Mouse (Mus musculus) gastrocnemius, postnatal 10 days (tissue): ENCODE measurements around the gene Mrgprg. TPM values are rescaled to one million over a fixed set of nuclear protein-coding genes. Genes with fewer than 3 reads are reported as not detected.

ENCODE experiments used
- DNase-seq: peaks from one replicate; pipeline ENCODE4 v3.0.0; 2021; ENCODE audit warnings: mixed read lengths
- long read RNA-seq, 2 experiments: library from polyadenylated mRNA; stranded (forward); transcript quantifications; one replicate each; pipeline ENCODE4 v2.0.0; 2021
- total RNA-seq, 2 experiments: library from RNA; stranded (reverse); gene quantifications; 2 replicates each; pipeline ENCODE4 v1.2.3; 2021

Mrgprg gene
- not detected for total RNA-seq
- long read RNA-seq, experiment 1, result 0 reads
- long read RNA-seq, experiment 2, result 0 reads

DNA sequence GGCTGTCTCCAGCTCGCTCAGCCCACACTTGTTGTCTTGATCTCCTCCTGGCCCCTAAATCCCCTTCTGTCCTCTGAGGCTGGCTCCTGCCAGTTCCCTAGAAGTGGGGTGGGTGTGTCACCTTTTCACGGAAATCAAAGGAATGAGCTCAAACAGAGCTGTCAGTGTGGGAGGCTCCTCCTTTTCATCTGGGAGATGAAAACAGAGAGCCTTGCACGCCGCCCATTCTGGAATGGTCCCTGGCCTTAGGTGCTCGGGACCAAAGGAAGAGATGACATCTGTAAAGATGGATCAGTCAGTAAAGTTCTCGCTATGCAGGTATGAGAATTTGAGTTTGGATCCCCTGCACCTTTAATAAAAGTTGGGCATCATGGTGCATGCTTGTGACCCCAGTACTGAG, at the start of gene Mrgprg:
Mrgprg (minus strand) TSS at position 101 of the 400 bp plus-strand sequence.
- no peak for DNase-seq

DNA sequence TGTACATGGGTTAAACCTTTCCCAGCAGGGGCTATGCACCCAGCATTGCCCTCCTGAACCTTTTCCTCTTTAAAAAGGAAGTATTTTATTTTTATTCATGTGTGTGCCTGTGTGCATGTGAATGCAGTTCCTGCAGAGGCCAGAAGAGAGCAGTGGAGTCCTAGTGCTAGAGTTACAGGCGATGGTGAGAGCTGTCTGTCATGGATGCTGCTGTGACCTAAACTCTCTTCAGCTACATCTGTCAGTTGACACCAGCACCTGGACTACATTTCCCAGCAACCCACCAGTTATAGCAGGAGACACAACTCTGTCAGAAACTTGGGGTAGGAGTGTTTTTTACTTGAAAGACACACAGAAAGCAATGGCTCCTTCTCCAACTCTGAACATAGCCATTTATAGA, 42.1 kb upstream of the Mrgprg start:
- no peak for DNase-seq

DNA sequence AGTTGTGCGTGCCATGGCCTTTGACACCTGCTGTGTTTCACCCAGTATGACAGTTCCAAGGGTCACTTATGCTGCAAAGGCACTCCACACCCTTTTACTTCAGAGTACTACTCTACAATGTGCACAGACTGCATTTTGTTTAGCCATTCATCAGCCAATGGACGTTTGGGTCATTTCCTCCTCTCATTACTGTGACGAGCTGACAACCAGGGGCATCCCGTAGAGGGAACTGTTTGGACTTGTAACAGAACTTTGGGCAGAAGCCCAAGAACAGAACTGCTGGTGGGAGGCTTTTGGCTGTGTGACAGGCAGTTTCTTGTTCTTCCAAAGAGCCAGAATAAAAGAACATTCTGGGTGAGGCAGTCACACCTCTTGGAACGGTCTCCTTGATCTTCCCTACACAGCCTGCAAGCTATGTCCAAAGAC, 38.4 kb upstream of the Mrgprg start:
- no peak for DNase-seq

DNA sequence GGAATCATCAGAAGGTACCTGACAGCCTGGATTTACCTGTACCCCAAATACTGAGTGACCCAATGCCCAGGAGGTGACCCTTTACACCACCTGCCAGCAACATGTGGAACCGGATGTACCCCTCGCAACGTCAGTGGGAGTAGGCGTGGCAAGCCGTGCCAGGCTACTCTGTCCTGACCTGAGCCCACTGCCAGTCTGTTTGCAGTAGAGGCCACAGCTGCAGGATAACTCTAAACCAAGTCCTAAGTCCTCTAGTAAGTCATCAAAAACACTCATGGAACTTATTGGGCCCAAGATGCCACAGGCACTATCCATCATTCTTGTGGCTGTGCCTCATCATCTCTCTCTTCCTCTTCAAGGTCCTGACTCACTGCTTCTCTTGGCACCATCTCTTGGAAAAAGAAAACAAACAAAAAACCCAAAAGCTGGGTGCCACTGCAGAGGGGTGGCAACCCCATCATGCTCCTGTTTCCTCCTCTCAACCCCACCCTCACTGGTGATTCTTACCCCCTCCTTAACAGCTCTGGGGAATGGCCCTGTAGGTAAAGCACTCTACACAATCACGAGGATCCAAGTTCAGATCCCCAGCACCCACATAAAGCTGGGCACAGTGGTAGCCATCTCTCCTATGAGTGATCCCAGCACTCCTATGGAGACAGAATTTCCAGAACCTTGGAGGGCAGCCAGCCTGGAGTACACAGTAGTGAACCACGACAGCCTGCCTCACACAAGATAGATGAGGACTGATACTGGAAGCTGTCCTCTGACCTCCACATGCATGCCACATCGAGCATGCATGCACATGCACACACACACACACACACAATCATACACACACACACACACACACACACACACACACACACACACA, 34.6 kb upstream of the Mrgprg start:
- DNase-seq, result no peak

DNA sequence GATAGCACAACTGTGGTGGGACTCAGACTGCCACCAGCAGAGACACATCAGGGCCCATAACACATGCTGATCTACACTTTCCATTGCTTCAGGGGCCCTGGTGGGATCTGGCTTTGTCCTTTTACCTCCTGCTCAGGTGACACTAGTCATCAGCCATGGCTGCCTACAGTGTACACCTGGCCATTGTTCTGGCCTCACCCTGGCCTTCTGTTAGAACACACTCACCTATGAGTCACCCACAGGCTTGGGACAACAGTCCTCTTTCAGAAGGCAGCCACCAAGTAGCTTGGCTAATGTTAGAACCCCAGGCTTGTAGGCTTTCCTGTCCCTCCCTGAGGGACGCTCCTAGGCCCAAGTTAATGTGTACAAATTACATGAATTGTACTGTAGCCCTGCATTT, 34.0 kb upstream of the Mrgprg start:
- DNase-seq, result no peak

DNA sequence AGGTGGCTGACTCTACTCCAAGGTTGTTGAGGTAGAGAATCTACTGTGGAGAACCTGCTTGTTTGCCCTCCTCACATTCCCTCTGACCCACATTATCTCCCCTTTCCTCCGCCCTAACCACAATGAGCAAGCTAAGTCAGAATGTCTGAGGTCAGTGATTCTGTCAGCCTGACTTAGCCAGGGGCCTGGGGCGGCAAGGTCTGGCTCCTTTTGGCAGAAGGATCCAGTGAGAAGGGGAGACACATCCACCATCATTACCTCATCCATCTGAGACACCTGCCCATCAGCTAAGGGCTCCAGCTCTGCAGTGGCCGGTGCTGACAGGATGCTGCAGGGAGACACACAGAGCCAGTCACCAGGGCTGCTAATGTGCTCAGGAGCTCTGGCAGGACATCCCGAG, 32.0 kb upstream of the Mrgprg start:
- no peak for DNase-seq

DNA sequence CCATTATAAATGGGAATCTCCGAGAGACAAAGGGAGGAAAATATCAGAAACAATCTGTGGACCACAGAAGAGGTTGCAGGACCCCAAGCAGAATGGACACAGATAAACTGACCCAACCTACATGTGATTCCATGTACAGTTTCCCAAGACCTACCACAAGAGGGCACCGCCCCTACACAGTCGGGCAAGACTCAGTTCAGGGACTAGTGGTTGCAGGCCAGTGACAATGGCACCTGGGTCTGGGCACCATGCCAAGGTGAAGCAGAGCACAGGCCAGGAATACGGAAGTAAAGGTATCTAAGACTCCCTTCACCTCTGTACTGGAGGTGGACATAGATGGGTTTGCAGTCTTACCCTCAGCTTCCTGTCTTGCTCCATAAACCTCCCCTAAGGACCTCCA, 26.3 kb upstream of the Mrgprg start:
- no peak for DNase-seq

DNA sequence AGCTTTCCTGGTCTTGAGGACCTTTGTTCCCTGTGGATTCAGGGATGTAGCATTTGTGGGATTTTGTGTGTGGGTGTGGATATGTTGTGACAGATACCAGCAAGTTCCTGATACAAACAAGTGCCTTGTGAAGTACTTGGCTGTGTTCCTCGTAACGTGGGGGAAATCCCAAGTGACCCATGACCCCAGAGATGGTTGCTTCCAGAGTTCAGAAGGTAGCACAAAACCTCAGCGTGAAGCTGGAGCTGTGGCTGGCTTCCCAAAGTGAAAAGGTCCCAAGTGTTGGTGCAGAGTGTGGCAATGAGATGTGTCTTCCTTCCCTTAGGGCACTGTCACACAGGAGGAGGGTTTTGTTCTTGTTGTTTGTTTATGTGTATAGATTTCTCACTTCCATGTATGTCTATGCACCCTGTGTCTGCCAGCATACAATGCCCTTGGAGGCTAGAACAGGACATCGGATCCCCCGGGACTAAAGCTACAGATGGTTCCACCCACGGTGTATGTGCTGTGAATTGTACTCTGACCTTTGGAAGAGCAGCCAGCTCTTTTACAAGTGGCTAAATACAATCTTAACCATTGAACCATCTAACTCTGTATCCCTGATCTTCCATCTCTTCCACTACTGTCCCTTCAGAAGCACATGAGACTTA, 25.7 kb upstream of the Mrgprg start:
- no peak for DNase-seq

DNA sequence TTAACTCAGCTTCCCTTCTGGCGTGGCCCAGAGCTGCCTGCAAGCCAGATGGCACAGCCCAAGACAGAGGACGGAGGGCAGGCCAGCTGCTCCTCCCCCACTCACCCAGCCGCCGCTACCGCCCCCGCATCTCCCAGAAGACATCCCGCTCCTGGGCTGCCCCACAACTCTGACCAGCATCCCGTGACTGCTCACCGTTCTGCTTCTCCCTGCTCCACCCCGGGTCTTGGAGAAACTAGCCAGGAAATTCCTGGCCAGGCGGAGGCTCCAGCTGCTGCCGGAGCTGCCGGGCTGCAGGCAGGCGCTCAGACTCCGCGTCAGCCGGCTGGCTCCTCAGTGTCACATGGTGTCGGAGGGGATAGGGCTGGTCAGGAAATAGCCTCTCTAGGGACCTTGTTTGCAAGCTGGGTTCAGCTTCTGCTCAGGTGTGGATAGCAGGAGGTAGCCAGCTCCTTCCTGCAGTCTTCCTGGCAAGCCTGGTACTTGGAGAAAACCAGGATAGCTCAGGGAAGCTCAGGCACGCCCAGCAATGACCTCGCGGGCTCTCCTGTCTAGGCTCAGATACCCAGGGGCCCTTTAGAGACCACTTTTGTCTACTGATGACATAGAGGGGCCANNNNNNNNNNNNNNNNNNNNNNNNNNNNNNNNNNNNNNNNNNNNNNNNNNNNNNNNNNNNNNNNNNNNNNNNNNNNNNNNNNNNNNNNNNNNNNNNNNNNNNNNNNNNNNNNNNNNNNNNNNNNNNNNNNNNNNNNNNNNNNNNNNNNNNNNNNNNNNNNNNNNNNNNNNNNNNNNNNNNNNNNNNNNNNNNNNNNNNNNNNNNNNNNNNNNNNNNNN, 17.4 kb upstream of the Mrgprg start, which contains the start of gene Mrgpre:
Mrgpre (minus strand) TSS at position 505 of the 834 bp plus-strand sequence.
- peak; percentile 81 for DNase-seq

DNA sequence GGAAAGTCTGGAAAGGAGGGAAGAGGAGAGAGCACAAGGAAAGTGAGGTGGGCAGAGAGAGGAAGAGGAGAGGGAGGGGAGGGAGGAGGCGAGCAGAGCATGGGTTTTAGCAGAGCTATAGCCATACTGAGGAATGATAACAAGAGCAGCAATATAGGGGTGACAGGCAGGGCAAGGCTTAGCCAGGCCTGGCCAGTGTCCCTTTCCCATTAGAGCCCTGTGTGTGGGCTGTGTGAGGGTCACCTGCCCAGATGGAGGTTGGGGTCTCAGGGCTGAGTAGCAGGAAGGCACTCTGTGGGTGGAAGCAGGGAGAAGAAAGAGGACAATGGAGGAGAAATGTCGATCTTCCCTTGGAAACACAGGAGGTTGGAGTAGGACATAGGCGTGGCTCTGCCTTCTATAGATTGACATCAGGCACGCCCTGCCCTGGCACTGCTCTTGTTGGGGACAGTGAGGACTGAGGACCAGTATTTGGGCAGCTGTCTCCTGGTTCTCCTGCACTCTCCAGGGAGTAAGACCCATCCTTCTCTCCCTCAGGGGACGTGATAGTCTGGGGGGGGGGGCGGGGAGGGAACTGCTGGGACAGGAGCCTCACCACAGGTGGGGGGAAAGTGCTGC, 16.7 kb upstream of the Mrgprg start:
- no peak for DNase-seq

DNA sequence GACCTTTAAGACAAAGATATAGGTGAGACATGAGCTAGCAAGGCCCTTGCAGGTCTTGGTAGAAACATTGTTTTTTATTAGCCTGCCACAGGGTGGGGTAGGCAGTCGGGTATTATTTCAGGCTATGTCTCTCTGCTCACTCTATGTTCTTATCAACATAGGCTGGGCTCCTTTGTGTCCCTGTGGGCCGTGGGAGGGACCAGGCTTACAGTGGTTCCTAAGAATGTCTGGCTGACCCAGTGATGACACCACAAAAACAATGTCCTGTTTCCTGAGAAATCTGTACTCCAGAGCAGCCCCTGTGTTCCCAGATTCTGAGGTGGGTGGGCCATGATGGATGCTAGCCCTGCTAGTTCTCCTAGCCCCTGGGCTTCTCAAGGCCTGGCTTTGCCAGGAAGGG, 10.6 kb upstream of the Mrgprg start:
- DNase-seq, result no peak

DNA sequence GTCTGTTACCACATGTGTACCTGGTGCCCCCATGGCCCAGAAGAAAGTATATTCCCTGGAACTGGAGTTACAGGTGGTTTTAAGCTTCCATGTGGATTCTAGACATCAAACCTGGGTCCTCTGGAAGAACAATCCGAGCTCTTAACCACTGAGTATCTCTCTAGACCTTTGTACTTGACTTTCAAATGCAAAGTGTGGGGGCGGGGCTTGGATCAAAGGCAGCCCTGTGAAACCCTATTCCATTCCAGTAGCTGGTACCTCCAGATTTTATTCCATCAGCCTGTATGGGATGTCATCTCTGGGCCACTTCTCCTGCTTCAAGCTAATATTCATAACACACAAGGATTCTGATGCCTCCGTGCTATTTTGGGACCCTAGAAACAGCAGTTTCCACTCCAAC, 9.3 kb upstream of the Mrgprg start:
- DNase-seq, result no peak

DNA sequence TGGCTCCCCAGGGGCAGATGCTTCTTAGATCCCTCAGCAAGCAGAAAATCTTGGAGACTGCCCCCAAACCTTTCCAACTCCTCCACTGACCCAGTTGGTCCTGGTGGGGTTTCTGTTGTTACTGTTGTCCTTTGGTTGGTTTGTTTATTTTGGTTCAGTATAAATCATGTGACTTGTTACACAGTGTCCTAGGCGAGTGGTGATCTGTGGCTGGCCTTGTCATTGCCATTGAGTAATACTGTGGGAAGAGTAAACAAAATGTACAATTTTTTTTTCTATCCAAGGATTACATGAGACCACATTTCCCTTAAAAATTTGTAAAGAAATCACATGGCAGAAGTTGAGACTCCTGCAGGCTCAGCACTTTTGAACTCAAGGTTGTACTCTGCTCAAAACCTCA, 2.7 kb upstream of the Mrgprg start:
- DNase-seq, result no peak

DNA sequence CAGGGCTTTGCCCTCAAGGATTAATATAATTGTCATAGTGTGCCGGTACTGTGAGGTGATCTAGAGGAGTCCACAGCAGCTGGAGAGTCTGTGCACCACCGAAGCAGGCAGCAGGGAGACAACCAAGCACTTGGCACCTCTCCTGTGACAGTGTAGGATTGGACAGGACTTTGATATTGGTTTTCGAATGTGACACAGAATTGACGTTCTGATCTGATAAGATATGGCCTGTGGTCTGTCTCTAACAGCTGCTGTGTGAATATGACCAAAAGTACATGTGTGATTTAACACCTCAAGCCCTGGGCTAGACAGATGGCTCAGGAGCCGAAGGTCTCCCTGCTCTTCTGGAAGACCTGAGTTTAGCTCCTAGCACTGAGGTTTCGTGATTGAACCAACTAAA, 1.5 kb upstream of the Mrgprg start:
- DNase-seq, result no peak

DNA sequence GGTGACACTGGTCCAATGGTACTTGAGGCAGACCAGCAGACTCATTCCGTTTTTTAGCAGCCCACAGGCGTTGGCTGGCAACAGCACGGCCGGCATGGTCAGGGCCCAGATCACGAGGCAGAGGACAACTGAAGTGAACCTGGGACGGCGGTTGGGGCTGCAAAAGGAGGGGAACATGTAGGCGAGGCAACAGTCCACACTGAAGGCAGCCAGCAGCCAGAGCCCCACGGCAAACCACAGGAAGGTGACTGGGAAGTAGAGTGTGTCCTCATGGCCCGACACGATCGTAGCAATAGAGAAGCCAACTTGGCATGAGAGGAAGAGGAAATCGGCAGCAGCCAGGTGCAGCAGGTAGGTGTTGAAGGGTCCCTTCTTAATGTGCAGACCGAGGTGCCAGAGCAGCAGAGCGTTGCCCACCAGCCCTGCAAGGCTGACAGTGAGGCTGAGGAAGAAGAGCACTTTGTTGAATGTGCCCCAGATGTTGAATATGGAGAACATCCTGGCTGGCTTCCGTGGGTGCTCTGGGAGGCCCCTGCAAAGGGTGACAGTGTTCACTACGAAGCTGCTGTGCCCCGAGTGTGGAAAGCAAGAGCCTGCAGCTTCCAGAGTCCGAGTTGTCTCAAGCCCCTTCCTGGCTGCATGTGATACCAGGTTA, 1.8 kb downstream of the Mrgprg start:
- DNase-seq, result no peak

DNA sequence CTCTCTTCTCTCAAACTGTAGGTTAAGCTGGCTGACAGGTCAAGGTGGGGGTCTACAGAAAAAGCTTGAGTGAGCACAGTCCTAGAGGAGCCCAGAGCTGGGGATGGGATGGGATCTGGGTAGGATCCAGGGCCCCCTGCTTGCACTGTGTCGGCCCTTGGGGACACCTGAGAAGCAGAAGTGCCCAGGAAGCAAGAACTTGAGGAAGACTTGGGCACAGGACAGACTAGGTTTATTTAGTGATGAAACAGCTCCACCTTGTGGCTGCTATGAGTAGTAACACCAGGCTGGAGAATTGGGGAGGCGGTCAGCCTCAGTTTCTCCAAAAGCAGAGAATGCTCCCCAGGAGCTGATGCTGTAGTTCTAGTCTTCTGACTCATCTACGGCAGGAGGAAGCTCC, 3.0 kb downstream of the Mrgprg start:
- no peak for DNase-seq

DNA sequence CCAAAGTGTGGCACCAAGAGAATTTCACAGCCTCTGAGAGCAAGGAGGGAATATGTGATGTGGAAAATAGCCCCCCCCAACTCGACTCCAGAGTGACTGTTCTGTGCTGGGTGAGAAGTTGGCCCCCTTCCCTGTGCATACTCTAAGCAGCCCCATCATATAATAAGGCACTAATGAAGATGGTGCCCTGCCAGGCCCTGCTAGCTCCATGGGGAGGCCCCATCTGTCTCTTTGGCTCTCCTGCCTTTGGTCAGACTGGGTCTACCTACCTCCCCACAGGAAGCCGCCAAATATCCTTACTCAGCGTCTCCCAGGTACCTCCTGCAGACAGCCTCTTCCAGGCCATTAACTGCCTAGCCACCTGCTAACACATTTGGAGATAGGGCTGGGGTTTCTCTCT, 7.8 kb downstream of the Mrgprg start:
- no peak for DNase-seq

DNA sequence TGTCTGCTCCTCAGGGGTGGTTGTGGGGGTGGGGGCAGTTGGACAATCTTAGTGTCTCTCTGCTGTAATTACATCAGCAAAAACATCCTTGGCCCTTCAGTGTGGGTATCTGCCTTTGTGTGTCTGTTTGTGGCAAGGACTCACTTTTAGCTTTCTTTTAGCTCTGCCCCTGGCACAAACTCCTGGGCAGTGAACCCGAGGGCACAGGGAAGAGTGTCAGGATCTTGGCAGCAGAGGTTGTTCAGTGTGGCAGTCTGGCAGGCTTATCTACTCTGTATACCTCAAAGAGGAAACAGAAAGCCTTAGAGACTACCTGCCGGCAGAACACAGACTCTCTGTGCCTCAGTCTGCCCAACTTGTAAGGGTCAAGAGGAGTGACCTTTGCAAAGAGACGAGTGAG, 9.1 kb downstream of the Mrgprg start:
- no peak for DNase-seq

DNA sequence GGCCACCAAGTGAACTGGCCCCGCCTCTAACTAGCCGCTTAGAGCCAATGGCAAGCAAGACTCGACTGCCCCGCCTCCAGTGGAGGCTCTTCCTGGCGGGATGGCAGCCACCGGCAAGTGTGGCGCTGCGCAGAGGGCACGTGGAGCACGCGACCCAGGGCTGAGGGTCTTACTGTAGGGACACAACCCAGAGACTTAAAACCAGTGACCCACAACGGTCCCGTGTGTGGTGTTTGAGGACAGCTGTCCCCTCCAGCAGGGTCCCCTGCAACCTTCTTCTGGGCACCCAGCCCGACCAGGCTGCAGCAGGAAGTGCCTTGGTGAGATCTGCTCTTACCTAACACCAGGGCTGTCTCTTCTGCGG, 9.8 kb downstream of the Mrgprg start:
- peak; percentile 65 for DNase-seq

DNA sequence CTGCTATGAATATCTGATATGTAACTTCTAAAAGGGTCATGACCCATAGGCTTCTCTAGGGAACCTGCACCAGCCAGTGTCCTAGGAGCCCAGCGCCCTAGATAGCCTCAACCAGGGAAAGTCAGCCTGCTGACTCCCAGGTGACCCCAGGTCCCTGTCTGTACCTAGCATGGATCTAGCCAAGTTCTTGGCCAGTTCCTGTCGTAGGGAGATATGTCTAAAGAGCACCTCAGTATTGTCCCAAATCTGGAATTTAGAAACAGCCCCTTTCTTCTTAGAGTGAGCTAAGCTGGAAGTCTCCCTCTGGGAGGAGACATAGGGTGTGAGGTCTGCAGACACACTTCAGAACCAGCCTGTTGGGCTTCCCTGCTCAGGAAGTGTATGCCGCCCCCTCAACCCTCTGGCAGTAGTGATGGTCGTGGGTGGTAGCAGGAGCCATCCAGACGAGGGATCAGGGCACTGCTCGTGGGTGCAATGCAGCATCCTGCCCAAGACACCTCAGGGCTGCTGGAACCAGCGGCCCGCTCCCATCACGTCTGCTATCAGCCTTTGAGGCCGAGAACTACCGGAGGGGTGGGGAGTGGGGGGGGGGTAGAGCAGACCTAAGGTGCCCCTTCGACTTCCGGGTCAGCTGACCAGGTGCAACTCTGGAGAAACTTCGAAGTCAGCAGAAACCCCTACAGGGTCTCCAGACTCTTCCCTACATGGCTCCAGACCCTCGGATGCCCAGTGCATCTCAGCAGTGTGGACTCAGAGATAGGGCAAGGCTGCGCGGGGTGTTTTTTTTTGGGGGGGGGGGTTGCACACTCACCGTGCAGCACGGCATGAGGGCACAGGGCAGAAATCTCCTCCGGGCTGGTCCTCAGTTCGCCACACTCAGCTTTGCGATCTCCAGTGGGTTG, 10.4 kb downstream of the Mrgprg start, which contains the start of gene Osbpl5:
Osbpl5 (minus strand) TSS at position 861 of the 902 bp plus-strand sequence.
- no peak for DNase-seq
